Mouse (Mus musculus) megakaryocyte, embryonic 14.5 days (primary cell): ENCODE results near the gene Hrh2.

Experiments
- FLI1 ChIP-seq: IDR thresholded peaks from 2 replicates; pipeline ENCODE4 v1.6.1; 2012; ENCODE audit warnings: low read length, inconsistent platforms, mixed read lengths
- GATA1 ChIP-seq: IDR thresholded peaks from 3 replicates; pipeline ENCODE4 v1.6.1; 2012; ENCODE audit warnings: mixed read lengths, low read length, inconsistent platforms, borderline replicate concordance

GRCm38 (mm10) chr13:54248436-54248995, 56.6 kb downstream of the Hrh2 start:
- TF ChIP-seq GATA1 (no peak), FLI1 (no peak)
